Mouse (Mus musculus): ENCODE data around the gene Neu2.
"Not testable (repeated sequence)": the region's sequence is repeated elsewhere in the genome, so short reads cannot be mapped to it uniquely, and the experiment has no call there.

Gene Neu2

GRCm38 (mm10) chr1:87509561-87510165, at the start of gene Neu2:
Gene Neu2, plus strand, starts transcription at chr1:87509889.
- no peak for DNase-seq (ENCODE audit: low read depth, low spot score)

GRCm38 (mm10) chr1:87467469-87467868, 42.2 kb upstream of the Neu2 start:
- no peak for DNase-seq (ENCODE audit: low read depth, low spot score)

GRCm38 (mm10) chr1:87468321-87468720, 41.4 kb upstream of the Neu2 start:
- no peak for DNase-seq (ENCODE audit: low read depth, low spot score)

- not testable (repeated sequence) for DNase-seq (ENCODE audit: low read depth, low spot score)
Observed at GRCm38 (mm10) chr1:87469971-87470370, 39.7 kb upstream of the Neu2 start, which contains the start of gene Snorc. Gene Snorc, plus strand, starts transcription at chr1:87470271.

- no peak for DNase-seq (ENCODE audit: low read depth, low spot score)
Observed at GRCm38 (mm10) chr1:87471914-87472313, 37.8 kb upstream of the Neu2 start.

GRCm38 (mm10) chr1:87472576-87472975, 37.1 kb upstream of the Neu2 start:
- DNase-seq (ENCODE audit: low read depth, low spot score), result no peak

GRCm38 (mm10) chr1:87475076-87475895, 34.4 kb upstream of the Neu2 start:
- DNase-seq (ENCODE audit: low read depth, low spot score), result peak; percentile 34

GRCm38 (mm10) chr1:87482546-87482945, 27.1 kb upstream of the Neu2 start:
- DNase-seq (ENCODE audit: low read depth, low spot score), result no peak

- DNase-seq (ENCODE audit: low read depth, low spot score), result no peak
Observed at GRCm38 (mm10) chr1:87486386-87486785, 23.3 kb upstream of the Neu2 start.

- no peak for DNase-seq (ENCODE audit: low read depth, low spot score)
Observed at GRCm38 (mm10) chr1:87492285-87492684, 17.4 kb upstream of the Neu2 start.

- DNase-seq (ENCODE audit: low read depth, low spot score), result no peak
Observed at GRCm38 (mm10) chr1:87493542-87493941, 16.1 kb upstream of the Neu2 start.

- DNase-seq (ENCODE audit: low read depth, low spot score), result no peak
Observed at GRCm38 (mm10) chr1:87505524-87505923, 4.2 kb upstream of the Neu2 start.

GRCm38 (mm10) chr1:87507857-87508256, 1.8 kb upstream of the Neu2 start:
- DNase-seq (ENCODE audit: low read depth, low spot score), result no peak

GRCm38 (mm10) chr1:87508591-87509560, 813 bp upstream of the Neu2 start:
- DNase-seq (ENCODE audit: low read depth, low spot score), result peak; percentile 34

- DNase-seq (ENCODE audit: low read depth, low spot score), result peak; percentile 68
Observed at GRCm38 (mm10) chr1:87510166-87510691, 540 bp downstream of the Neu2 start.

- DNase-seq (ENCODE audit: low read depth, low spot score), result peak; percentile 18
Observed at GRCm38 (mm10) chr1:87510845-87511244, 1.2 kb downstream of the Neu2 start.

GRCm38 (mm10) chr1:87520467-87520866, 10.8 kb downstream of the Neu2 start:
- DNase-seq (ENCODE audit: low read depth, low spot score), result no peak

GRCm38 (mm10) chr1:87521523-87521922, 11.8 kb downstream of the Neu2 start:
- DNase-seq (ENCODE audit: low read depth, low spot score), result no peak

- DNase-seq (ENCODE audit: low read depth, low spot score), result peak; percentile 59
Observed at GRCm38 (mm10) chr1:87525041-87525440, 15.4 kb downstream of the Neu2 start.

- no peak for DNase-seq (ENCODE audit: low read depth, low spot score)
Observed at GRCm38 (mm10) chr1:87527191-87527590, 17.5 kb downstream of the Neu2 start.

- DNase-seq (ENCODE audit: low read depth, low spot score), result no peak
Observed at GRCm38 (mm10) chr1:87532346-87532745, 22.7 kb downstream of the Neu2 start.

GRCm38 (mm10) chr1:87534118-87534517, 24.4 kb downstream of the Neu2 start:
- DNase-seq (ENCODE audit: low read depth, low spot score), result no peak
